Mouse (Mus musculus) myocyte (in vitro differentiated cells): ENCODE data around the gene Sap30bp. TPM values are rescaled to one million over a fixed set of nuclear protein-coding genes. Genes with fewer than 3 reads are reported as not detected.

Experiments used
- H3K27me3 ChIP-seq: one replicate; pipeline ENCODE4 v1.6.1; 2011; ENCODE audit not compliant: control insufficient read depth, insufficient read depth, insufficient read length
- H3K36me3 ChIP-seq: one replicate; pipeline ENCODE4 v1.6.1; 2011; ENCODE audit not compliant: control insufficient read depth, insufficient read depth
- H3K4me2 ChIP-seq: one replicate; pipeline ENCODE4 v1.6.1; 2011; ENCODE audit warnings: low read depth, control low read depth
- H3K4me3 ChIP-seq: one replicate; pipeline ENCODE4 v1.5.1; 2011; ENCODE audit warnings: mild to moderate bottlenecking, control low read depth, moderate library complexity
- H3K79me2 ChIP-seq: one replicate; pipeline ENCODE4 v1.6.1; 2011; ENCODE audit not compliant: control insufficient read depth, insufficient read depth
- H3ac ChIP-seq: one replicate; pipeline ENCODE4 v1.6.1; 2011; ENCODE audit not compliant: control insufficient read depth, insufficient read length
- CEBPB ChIP-seq: IDR thresholded peaks from 2 replicates; pipeline ENCODE4 v1.6.1; 2011; ENCODE audit warnings: mild to moderate bottlenecking, moderate library complexity; ENCODE audit not compliant: poor library complexity, insufficient read depth, severe bottlenecking
- E2F4 ChIP-seq: IDR thresholded peaks from one replicate; pipeline ENCODE4 v1.6.1; 2011; ENCODE audit warnings: mild to moderate bottlenecking, control low read depth, moderate library complexity; ENCODE audit not compliant: insufficient read depth
- MAX ChIP-seq: IDR thresholded peaks from one replicate; pipeline ENCODE4 v1.6.1; 2011; ENCODE audit warnings: low read depth, mild to moderate bottlenecking, control low read depth
- MYOD1 ChIP-seq, 3 experiments: IDR thresholded peaks; one replicate each; pipeline ENCODE4 v1.6.1; 2011; ENCODE audit warnings: control low read depth in 2 of 3, low read depth in 2 of 3, mild to moderate bottlenecking in 2 of 3, moderate library complexity in 1 of 3; ENCODE audit not compliant: insufficient read length in 2 of 3, control insufficient read depth in 1 of 3
- MYOG ChIP-seq, 3 experiments: IDR thresholded peaks; one replicate each; pipeline ENCODE4 v1.6.1; 2011; ENCODE audit warnings: control low read depth in 2 of 3, low read depth in 2 of 3, mild to moderate bottlenecking in 2 of 3; ENCODE audit not compliant: insufficient read length in 2 of 3, control insufficient read depth in 1 of 3, insufficient read depth in 1 of 3
- POLR2A ChIP-seq: IDR thresholded peaks from one replicate; pipeline ENCODE4 v1.6.1; 2011; ENCODE audit warnings: low read depth, mild to moderate bottlenecking, control low read depth, moderate library complexity; ENCODE audit not compliant: insufficient read length
- POLR2AphosphoS2 ChIP-seq: IDR thresholded peaks from one replicate; pipeline ENCODE4 v1.6.1; 2011; ENCODE audit warnings: low read depth, control low read depth; ENCODE audit not compliant: insufficient read length
- REST ChIP-seq: IDR thresholded peaks from one replicate; pipeline ENCODE4 v1.6.1; 2011; ENCODE audit warnings: mild to moderate bottlenecking, control low read depth, moderate library complexity; ENCODE audit not compliant: insufficient read depth, insufficient read length
- SRF ChIP-seq: IDR thresholded peaks from one replicate; pipeline ENCODE4 v1.6.1; 2011; ENCODE audit warnings: low read depth; ENCODE audit not compliant: control insufficient read depth, insufficient read length
- TCF12 ChIP-seq: IDR thresholded peaks from one replicate; pipeline ENCODE4 v1.6.1; 2011; ENCODE audit warnings: mild to moderate bottlenecking, control low read depth; ENCODE audit not compliant: poor library complexity, insufficient read depth, severe bottlenecking
- TCF3 ChIP-seq: IDR thresholded peaks from one replicate; pipeline ENCODE4 v1.6.1; 2011; ENCODE audit warnings: low read depth, control low read depth; ENCODE audit not compliant: insufficient read length
- USF1 ChIP-seq: IDR thresholded peaks from one replicate; pipeline ENCODE4 v1.6.1; 2011; ENCODE audit warnings: low read depth, mild to moderate bottlenecking, control low read depth, moderate library complexity
- polyA plus RNA-seq: library from polyadenylated mRNA; unstranded; fragments of >200 nt; fragmentation: generic; extraction: Trizol; gene quantifications from one replicate; pipeline ENCODE4 v1.2.1, GENCODE M21; 2012; ENCODE audit warnings: missing spikeins

Sap30bp gene
- polyA plus RNA-seq, 1 experiment = 84.9 TPM

- Histone ChIP-seq H3K36me3 (peaks cover 35% of the 10 kb centered on the region), H3ac (no peak overlapping the region), H3K27me3 (no peaks in the 10 kb centered on the region), H3K79me2 (no peaks in the 10 kb centered on the region), H3K4me3 (no peak overlapping the region), H3K4me2 (no peak overlapping the region)
- TF ChIP-seq POLR2AphosphoS2 (no peak), CEBPB (no peak), MYOG (IDR thresholded peaks at IDR 0.05; ENCODE audit: control insufficient read depth in 1 of 3, insufficient read depth in 1 of 3, insufficient read length in 2 of 3, low read depth in 2 of 3) (peak in 1 of 3 experiments; percentile 76), MYOD1 (IDR thresholded peaks at IDR 0.05; ENCODE audit: control insufficient read depth in 1 of 3, insufficient read length in 2 of 3, low read depth in 2 of 3) (peak in 1 of 3 experiments; percentile 59), TCF12 (no peak), USF1 (no peak)
Measured at GRCm38 (mm10) chr11:115962651-115963412, 29.8 kb downstream of the Sap30bp start.

- TF ChIP-seq MAX (no peak), REST (no peak), MYOD1 (IDR thresholded peaks at IDR 0.05; ENCODE audit: control insufficient read depth in 1 of 3, insufficient read length in 2 of 3, low read depth in 2 of 3) (peak in 1 of 3 experiments; percentile 21)
- Histone ChIP-seq H3ac (no peak overlapping the region), H3K27me3 (no peaks in the 10 kb centered on the region), H3K36me3 (peaks cover 33% of the 10 kb centered on the region), H3K4me2 (peak overlapping the region; percentile 56), H3K4me3 (no peak overlapping the region), H3K79me2 (no peaks in the 10 kb centered on the region)
Measured at GRCm38 (mm10) chr11:115964977-115965604, 32.0 kb downstream of the Sap30bp start.

GRCm38 (mm10) chr11:115968731-115969405, 35.8 kb downstream of the Sap30bp start:
- Histone ChIP-seq H3K36me3 (peaks cover 20% of the 10 kb centered on the region), H3K4me3 (no peak overlapping the region), H3K79me2 (no peaks in the 10 kb centered on the region), H3K27me3 (no peaks in the 10 kb centered on the region), H3K4me2 (no peak overlapping the region), H3ac (no peak overlapping the region)
- no peak for TF ChIP-seq SRF
- no peak for TF ChIP-seq TCF3
- no peak for TF ChIP-seq MYOG (IDR thresholded peaks at IDR 0.05; ENCODE audit: control insufficient read depth in 1 of 3, insufficient read depth in 1 of 3, insufficient read length in 2 of 3, low read depth in 2 of 3)
- no peak for TF ChIP-seq POLR2AphosphoS2
- no peak for TF ChIP-seq TCF12
- TF ChIP-seq POLR2A = no peak
- TF ChIP-seq E2F4 = no peak
- no peak for TF ChIP-seq REST
- TF ChIP-seq MAX = no peak
- TF ChIP-seq MYOD1 (IDR thresholded peaks at IDR 0.05; ENCODE audit: control insufficient read depth in 1 of 3, insufficient read length in 2 of 3, low read depth in 2 of 3) = no peak
- no peak for TF ChIP-seq CEBPB
- TF ChIP-seq USF1 = no peak

- peak overlapping the region; percentile 15 for H3K4me2 ChIP-seq
- no peak overlapping the region for H3ac ChIP-seq
- no peak overlapping the region for H3K4me3 ChIP-seq
- H3K79me2 ChIP-seq = no peaks in the 10 kb centered on the region
- TF ChIP-seq POLR2AphosphoS2 (no peak), MYOG (IDR thresholded peaks at IDR 0.05; ENCODE audit: control insufficient read depth in 1 of 3, insufficient read depth in 1 of 3, insufficient read length in 2 of 3, low read depth in 2 of 3) (no peak), TCF3 (no peak), TCF12 (no peak), REST (no peak)
- peaks cover 14% of the 10 kb centered on the region for H3K36me3 ChIP-seq
- H3K27me3 ChIP-seq = no peaks in the 10 kb centered on the region
Measured at GRCm38 (mm10) chr11:115970006-115970673, 37.1 kb downstream of the Sap30bp start.

GRCm38 (mm10) chr11:115971016-115971415, 37.9 kb downstream of the Sap30bp start:
- H3K4me2 ChIP-seq = peak overlapping the region; percentile 15
- TF ChIP-seq MAX (no peak), E2F4 (no peak), USF1 (peak; percentile 89), POLR2A (no peak), SRF (no peak), CEBPB (no peak), TCF3 (no peak), MYOD1 (IDR thresholded peaks at IDR 0.05; ENCODE audit: control insufficient read depth in 1 of 3, insufficient read length in 2 of 3, low read depth in 2 of 3) (no peak), MYOG (IDR thresholded peaks at IDR 0.05; ENCODE audit: control insufficient read depth in 1 of 3, insufficient read depth in 1 of 3, insufficient read length in 2 of 3, low read depth in 2 of 3) (no peak)

More at GRCm38 (mm10) chr11:115971016-115971415, 37.9 kb downstream of the Sap30bp start:
- Histone ChIP-seq H3K79me2 (no peaks in the 10 kb centered on the region), H3K36me3 (peaks cover 9% of the 10 kb centered on the region), H3ac (no peak overlapping the region), H3K27me3 (no peaks in the 10 kb centered on the region), H3K4me3 (no peak overlapping the region)
